Mouse (Mus musculus) MEL (cell line): ENCODE measurements around the gene Moxd1.

Experiments
- CTCF ChIP-seq, 3 experiments: IDR thresholded peaks in 2 of 3; conservative IDR thresholded peaks in 1 of 3; 2 replicates each; pipeline ENCODE4 v1.5.1; 2011 to 2012; ENCODE audit warnings: low read length in 3 of 3, low read depth in 2 of 3, mild to moderate bottlenecking in 2 of 3, improper control_type of control experiment in 1 of 3, inconsistent platforms in 1 of 3, mixed read lengths in 1 of 3, moderate library complexity in 1 of 3; ENCODE audit not compliant: control insufficient read depth in 1 of 3, insufficient read depth in 1 of 3, poor library complexity in 1 of 3, severe bottlenecking in 1 of 3
- EP300 ChIP-seq, 2 experiments: IDR thresholded peaks; 2 replicates each; pipeline ENCODE4 v1.6.1; 2011; ENCODE audit warnings: improper control_type of control experiment in 2 of 2, low read length in 2 of 2, low read depth in 1 of 2, mild to moderate bottlenecking in 1 of 2

GRCm38 (mm10) chr10:24340551-24341213 is 117.4 kb downstream of the Moxd1 start:
- TF ChIP-seq EP300 (IDR thresholded peaks at IDR 0.05; ENCODE audit: low read depth in 1 of 2, low read length in 2 of 2): no peak
- no peak for TF ChIP-seq CTCF (IDR thresholded peaks at IDR 0.05 in 2 of 3, conservative IDR thresholded peaks at IDR 0.05 in 1 of 3; ENCODE audit: control insufficient read depth in 1 of 3, insufficient read depth in 1 of 3, low read depth in 2 of 3, low read length in 3 of 3, poor library complexity in 1 of 3, severe bottlenecking in 1 of 3)
